Mouse (Mus musculus) midbrain, embryonic 15.5 days (tissue): ENCODE results near the gene Clec4a3. TPM values are rescaled to one million over a fixed set of nuclear protein-coding genes. Genes with fewer than 3 reads are reported as not detected.
"Not testable (repeated sequence)": the region's sequence is repeated elsewhere in the genome, so short reads cannot be mapped to it uniquely, and the experiment has no call there.

Experiments used
- ATAC-seq: fragments of 200-750 bp; cut with Nextera tagmentation; replicated peaks from 2 replicates; pipeline ENCODE4 v1.8.0; 2017; ENCODE audit warnings: moderate TSS enrichment
- H3K27ac ChIP-seq: fragments of 300-500 bp; sonication (generic); 2 replicates; pipeline ENCODE4 v1.5.1; 2015; ENCODE audit warnings: mild to moderate bottlenecking, inconsistent platforms
- H3K27me3 ChIP-seq: fragments of 300-500 bp; sonication (generic); replicated peaks from 2 replicates; pipeline ENCODE4 v1.6.1; 2015; ENCODE audit warnings: inconsistent platforms
- H3K36me3 ChIP-seq: fragments of 300-500 bp; sonication (generic); replicated peaks from 2 replicates; pipeline ENCODE4 v1.6.1; 2015; ENCODE audit warnings: inconsistent platforms
- H3K4me1 ChIP-seq: fragments of 300-500 bp; sonication (generic); 2 replicates; pipeline ENCODE4 v1.6.1; 2015; ENCODE audit warnings: inconsistent platforms
- H3K4me2 ChIP-seq: fragments of 300-500 bp; sonication (generic); 2 replicates; pipeline ENCODE4 v1.6.1; 2015; ENCODE audit warnings: inconsistent platforms, mild to moderate bottlenecking, moderate library complexity
- H3K4me3 ChIP-seq: fragments of 300-500 bp; sonication (generic); 2 replicates; pipeline ENCODE4 v1.5.1; 2015; ENCODE audit warnings: mild to moderate bottlenecking, inconsistent platforms
- H3K9ac ChIP-seq: fragments of 300-500 bp; sonication (generic); 2 replicates; pipeline ENCODE4 v1.6.1; 2015; ENCODE audit warnings: mild to moderate bottlenecking, inconsistent platforms
- H3K9me3 ChIP-seq: fragments of 300-500 bp; sonication (generic); 2 replicates; pipeline ENCODE4 v1.6.1; 2016; ENCODE audit warnings: inconsistent platforms
- WGBS: fragments of 180-500 bp; shearing (Covaris S2); methylation state at CpG from one replicate; pipeline ENCODE4 v1.1.7; 2015; ENCODE audit warnings: mixed read lengths; 5-methylcytosine and 5-hydroxymethylcytosine counted together
- polyA plus RNA-seq: library from polyadenylated mRNA; unstranded; fragments of >200 nt; fragmentation: Nextera tagmentation; extraction: Ambion mirVana; gene quantifications from 2 replicates; pipeline ENCODE4 v1.2.1, GENCODE M21; 2015

The Clec4a3 gene
- polyA plus RNA-seq, result 1.6 TPM in 2 replicates

- 88% methylated on average over 8 of the region's 8 CpGs for WGBS
- H3K27me3 ChIP-seq, result no peaks in the 10 kb centered on the region
- no peaks in the 10 kb centered on the region for H3K36me3 ChIP-seq
- H3K9me3 ChIP-seq, result no peaks in the 10 kb centered on the region
- H3K27ac ChIP-seq, result no peak within 1 kb of the TSS
- no peak within 1 kb of the TSS for H3K4me3 ChIP-seq
- H3K4me1 ChIP-seq, result no peaks in the 10 kb centered on the region
- no peak within 1 kb of the TSS for H3K9ac ChIP-seq
- ATAC-seq, result no peak
- no peak within 1 kb of the TSS for H3K4me2 ChIP-seq
Measured at GRCm38 (mm10) chr6:122952401-122952800, at the start of gene Clec4a3. TSS of gene Clec4a3 (plus strand) at chr6:122952515.

GRCm38 (mm10) chr6:122919922-122920321 lies 32.4 kb upstream of the Clec4a3 start:
- Histone ChIP-seq H3K4me1 (no peaks in the 10 kb centered on the region), H3K9ac (no peak overlapping the region), H3K4me3 (no peak overlapping the region), H3K36me3 (no peaks in the 10 kb centered on the region), H3K27ac (no peak overlapping the region), H3K27me3 (no peaks in the 10 kb centered on the region), H3K4me2 (no peak overlapping the region), H3K9me3 (no peaks in the 10 kb centered on the region)
- WGBS, result 81% methylated on average over 4 of the region's 4 CpGs
- no peak for ATAC-seq

- no peaks in the 10 kb centered on the region for H3K4me1 ChIP-seq
- no peak within 1 kb of the TSS for H3K4me3 ChIP-seq
- no peaks in the 10 kb centered on the region for H3K27me3 ChIP-seq
- no peaks in the 10 kb centered on the region for H3K9me3 ChIP-seq
- H3K36me3 ChIP-seq, result no peaks in the 10 kb centered on the region
- 58% methylated on average over 4 of the region's 4 CpGs for WGBS
- ATAC-seq, result no peak
- no peak within 1 kb of the TSS for H3K4me2 ChIP-seq
- H3K9ac ChIP-seq, result no peak within 1 kb of the TSS
- H3K27ac ChIP-seq, result no peak within 1 kb of the TSS
Measured at GRCm38 (mm10) chr6:122921451-122921850, 30.9 kb upstream of the Clec4a3 start, which contains the start of gene Clec4a1. TSS of gene Clec4a1 (plus strand) at chr6:122921848.

- no peak for ATAC-seq
- H3K4me3 ChIP-seq, result no peak overlapping the region
- no peaks in the 10 kb centered on the region for H3K36me3 ChIP-seq
- H3K4me1 ChIP-seq, result no peaks in the 10 kb centered on the region
- no peak overlapping the region for H3K4me2 ChIP-seq
- no peak overlapping the region for H3K9ac ChIP-seq
- no peaks in the 10 kb centered on the region for H3K27me3 ChIP-seq
- H3K9me3 ChIP-seq, result no peaks in the 10 kb centered on the region
- no peak overlapping the region for H3K27ac ChIP-seq
- WGBS, result 92% methylated on average over 3 of the region's 3 CpGs
Measured at GRCm38 (mm10) chr6:122934845-122935244, 17.5 kb upstream of the Clec4a3 start.

GRCm38 (mm10) chr6:122939618-122940017 lies 12.7 kb upstream of the Clec4a3 start:
- Histone ChIP-seq H3K4me1 (no peaks in the 10 kb centered on the region), H3K4me2 (no peak overlapping the region), H3K27ac (no peak overlapping the region), H3K4me3 (no peak overlapping the region), H3K9ac (no peak overlapping the region), H3K27me3 (no peaks in the 10 kb centered on the region), H3K36me3 (no peaks in the 10 kb centered on the region), H3K9me3 (no peaks in the 10 kb centered on the region)
- WGBS, result 83% methylated on average over 5 of the region's 5 CpGs
- ATAC-seq, result no peak

- no peak overlapping the region for H3K4me3 ChIP-seq
- no peaks in the 10 kb centered on the region for H3K9me3 ChIP-seq
- no peak overlapping the region for H3K4me2 ChIP-seq
- no peaks in the 10 kb centered on the region for H3K27me3 ChIP-seq
- H3K36me3 ChIP-seq, result no peaks in the 10 kb centered on the region
- H3K4me1 ChIP-seq, result no peaks in the 10 kb centered on the region
- no peak overlapping the region for H3K27ac ChIP-seq
- no peak overlapping the region for H3K9ac ChIP-seq
- no peak for ATAC-seq
- 87% methylated on average over 2 of the region's 2 CpGs for WGBS
Measured at GRCm38 (mm10) chr6:122946760-122947159, 5.6 kb upstream of the Clec4a3 start.

GRCm38 (mm10) chr6:122964562-122964961 lies 12.2 kb downstream of the Clec4a3 start:
- H3K27ac ChIP-seq, result no peak overlapping the region
- H3K9ac ChIP-seq, result no peak overlapping the region
- H3K36me3 ChIP-seq, result no peaks in the 10 kb centered on the region
- ATAC-seq, result no peak
- H3K9me3 ChIP-seq, result 0 out of 2 replicates have a peak, but pooled peaks cover 3% of the 10 kb centered on the region
- H3K4me3 ChIP-seq, result no peak overlapping the region
- 86% methylated on average over 2 of the region's 2 CpGs for WGBS
- H3K27me3 ChIP-seq, result no peaks in the 10 kb centered on the region
- no peaks in the 10 kb centered on the region for H3K4me1 ChIP-seq
- H3K4me2 ChIP-seq, result no peak overlapping the region

- H3K4me1 ChIP-seq, result no peaks in the 10 kb centered on the region
- H3K36me3 ChIP-seq, result no peaks in the 10 kb centered on the region
- WGBS, result 86% methylated on average over 2 of the region's 2 CpGs
- H3K9me3 ChIP-seq, result no peaks in the 10 kb centered on the region
- no peak overlapping the region for H3K27ac ChIP-seq
- no peak for ATAC-seq
- H3K9ac ChIP-seq, result no peak overlapping the region
- no peak overlapping the region for H3K4me3 ChIP-seq
- no peak overlapping the region for H3K4me2 ChIP-seq
- no peaks in the 10 kb centered on the region for H3K27me3 ChIP-seq
Measured at GRCm38 (mm10) chr6:122969048-122969447, 16.7 kb downstream of the Clec4a3 start.

- Histone ChIP-seq H3K27me3 (no peaks in the 10 kb centered on the region), H3K4me2 (no peak within 1 kb of the TSS), H3K4me3 (no peak within 1 kb of the TSS), H3K9me3 (0 out of 2 replicates have a peak, but pooled peaks cover 2% of the 10 kb centered on the region), H3K9ac (no peak within 1 kb of the TSS), H3K36me3 (no peaks in the 10 kb centered on the region), H3K4me1 (no peaks in the 10 kb centered on the region), H3K27ac (no peak within 1 kb of the TSS)
- WGBS, result 85% methylated on average over 6 of the region's 6 CpGs
- ATAC-seq, result no peak
Measured at GRCm38 (mm10) chr6:122989876-122990437, 37.6 kb downstream of the Clec4a3 start, which contains the start of gene Clec4a4. TSS of gene Clec4a4 (plus strand) at chr6:122990367.

GRCm38 (mm10) chr6:123004696-123005095 lies 52.4 kb downstream of the Clec4a3 start:
- 88% methylated on average over 2 of the region's 2 CpGs for WGBS
- H3K4me2 ChIP-seq, H3K36me3 ChIP-seq, H3K9me3 ChIP-seq, H3K4me3 ChIP-seq, H3K9ac ChIP-seq, H3K4me1 ChIP-seq, H3K27me3 ChIP-seq, H3K27ac ChIP-seq, ATAC-seq: not testable (repeated sequence)

- Histone ChIP-seq H3K36me3 (no peaks in the 10 kb centered on the region), H3K4me3 (no peak overlapping the region), H3K27me3 (no peaks in the 10 kb centered on the region), H3K9ac (no peak overlapping the region), H3K4me2 (no peak overlapping the region), H3K27ac (no peak overlapping the region), H3K9me3 (no peaks in the 10 kb centered on the region), H3K4me1 (no peaks in the 10 kb centered on the region)
- 77% methylated on average over 1 of the region's 1 CpGs for WGBS
- no peak for ATAC-seq
Measured at GRCm38 (mm10) chr6:123005591-123005990, 53.3 kb downstream of the Clec4a3 start.
